Mouse (Mus musculus) urinary bladder, postnatal 4 days (tissue): ENCODE results near the gene Mus81.

Source experiments
- DNase-seq, 2 experiments: peaks; one replicate each; pipeline ENCODE4 v3.0.0; 2021 to 2022; ENCODE audit warnings: low spot score in 2 of 2

Gene Mus81

GRCm38 (mm10) chr19:5471846-5472245 is 16.4 kb downstream of the Mus81 start:
- no peak for DNase-seq

GRCm38 (mm10) chr19:5468374-5468773 is 19.8 kb downstream of the Mus81 start, which contains the start of gene Ctsw:
Ctsw (minus strand) TSS chr19:5468507.
- no peak for DNase-seq

- no peak for DNase-seq
Measured at GRCm38 (mm10) chr19:5466916-5467500, 21.2 kb downstream of the Mus81 start.

- no peak for DNase-seq
Measured at GRCm38 (mm10) chr19:5465037-5465436, 23.2 kb downstream of the Mus81 start.

- DNase-seq = no peak
Measured at GRCm38 (mm10) chr19:5463791-5464562, 24.2 kb downstream of the Mus81 start.

GRCm38 (mm10) chr19:5463212-5463611 is 25.0 kb downstream of the Mus81 start:
- DNase-seq = no peak

GRCm38 (mm10) chr19:5461411-5461810 is 26.8 kb downstream of the Mus81 start:
- no peak for DNase-seq

GRCm38 (mm10) chr19:5460465-5460911 is 27.7 kb downstream of the Mus81 start, which contains the start of gene Fibp:
Fibp (plus strand) TSS chr19:5460615.
- DNase-seq = peak; percentile 82 to 89

- no peak for DNase-seq
Measured at GRCm38 (mm10) chr19:5459896-5460295, 28.3 kb downstream of the Mus81 start.

GRCm38 (mm10) chr19:5459019-5459418 is 29.2 kb downstream of the Mus81 start:
- DNase-seq = no peak

- DNase-seq = no peak
Measured at GRCm38 (mm10) chr19:5457746-5458442, 30.3 kb downstream of the Mus81 start, which contains the start of gene Ccdc85b. Ccdc85b (minus strand) TSS chr19:5457894.

GRCm38 (mm10) chr19:5456922-5457745 is 31.1 kb downstream of the Mus81 start:
- DNase-seq = peak; percentile 93

- no peak for DNase-seq
Measured at GRCm38 (mm10) chr19:5456241-5456921, 31.8 kb downstream of the Mus81 start.

- no peak for DNase-seq
Measured at GRCm38 (mm10) chr19:5455568-5455967, 32.6 kb downstream of the Mus81 start.

- DNase-seq = no peak
Measured at GRCm38 (mm10) chr19:5455037-5455436, 33.2 kb downstream of the Mus81 start.

GRCm38 (mm10) chr19:5451766-5452165 is 36.4 kb downstream of the Mus81 start:
- DNase-seq = no peak

- no peak for DNase-seq
Measured at GRCm38 (mm10) chr19:5449673-5450072, 38.5 kb downstream of the Mus81 start.

GRCm38 (mm10) chr19:5448354-5449150 is 39.6 kb downstream of the Mus81 start:
- DNase-seq = no peak

- peak; percentile 58 to 66 for DNase-seq
Measured at GRCm38 (mm10) chr19:5447515-5448353, 40.5 kb downstream of the Mus81 start, which contains the start of gene Fosl1. Fosl1 (plus strand) TSS chr19:5447547.
